Mouse (Mus musculus) liver, postnatal 0 days (tissue): ENCODE measurements at regions not wholly inside any gene's neighbourhood (a gene's known extent, or its start where the extent isn't known, plus 50 kb on each side); places are given as distances from the start of the nearest gene placed in this dataset.

Experiments used
- CTCF ChIP-seq: sonication (generic); IDR thresholded peaks from 2 replicates; pipeline ENCODE4 v1.5.1; 2016; ENCODE audit warnings: antibody characterized with exemption, low read depth
- EP300 ChIP-seq: IDR thresholded peaks from 2 replicates; pipeline ENCODE4 v1.6.1; 2016; ENCODE audit warnings: antibody characterized with exemption, low read depth, mild to moderate bottlenecking

- no peak for TF ChIP-seq EP300
- no peak for TF ChIP-seq CTCF
Measured at GRCm38 (mm10) chr10:23031491-23032126, 211.6 kb upstream of the Tcf21 start.
